Mouse (Mus musculus): ENCODE data around the gene Rhox4g. TPM values are rescaled to one million over a fixed set of nuclear protein-coding genes. Genes with fewer than 3 reads are reported as not detected.
"Not testable (repeated sequence)": the region's sequence is repeated elsewhere in the genome, so short reads cannot be mapped to it uniquely, and the experiment has no call there.

The Rhox4g gene
- total RNA-seq (2017): not detected in 2 replicates

DNA sequence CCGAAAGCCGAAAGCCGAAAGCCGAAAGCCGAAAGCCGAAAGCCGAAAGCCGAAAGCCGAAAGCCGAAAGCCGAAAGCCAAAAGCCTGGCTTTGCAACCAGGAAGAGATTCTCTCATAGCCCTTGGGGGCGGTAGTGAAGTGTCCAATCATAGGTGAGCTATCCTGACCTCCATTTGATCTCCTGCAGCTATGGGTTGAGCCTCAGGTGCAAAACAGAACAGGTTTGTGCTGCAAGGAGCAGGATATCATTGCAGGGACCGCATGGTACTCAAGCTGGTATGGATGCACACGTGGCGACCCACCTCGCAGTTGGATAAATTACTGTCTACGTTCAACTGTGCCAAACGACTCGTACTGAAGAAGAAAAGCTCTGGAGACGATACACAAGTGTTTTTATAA, at the start of gene Rhox4g:
Gene Rhox4g (minus strand): TSS at position 101 of the 400 bp plus-strand sequence.
- ATAC-seq (ENCODE audit: extremely low read depth, insufficient number of reproducible peaks, low FRiP score, poor library complexity, severe bottlenecking): not testable (repeated sequence)

DNA sequence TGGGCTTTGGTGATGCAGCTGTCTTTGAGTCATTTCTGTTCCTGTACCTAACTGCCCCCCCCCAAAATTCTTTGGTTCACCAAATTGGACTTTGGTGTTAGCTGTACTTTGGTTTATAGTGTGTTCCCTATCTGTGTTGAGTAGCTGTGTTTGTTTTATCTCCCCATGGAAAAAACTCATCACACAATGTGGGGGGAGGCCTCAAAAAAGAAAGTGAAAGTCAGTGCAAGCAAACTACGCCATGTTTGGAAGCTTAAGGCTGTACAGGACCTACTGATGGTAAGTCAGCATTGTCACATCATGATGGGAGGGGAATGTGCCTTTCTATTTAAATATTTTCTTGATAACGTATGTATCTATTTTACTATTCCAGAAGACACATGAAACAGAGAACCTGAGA, 41.1 kb upstream of the Rhox4g start:
- ATAC-seq (ENCODE audit: extremely low read depth, insufficient number of reproducible peaks, low FRiP score, poor library complexity, severe bottlenecking): no peak

DNA sequence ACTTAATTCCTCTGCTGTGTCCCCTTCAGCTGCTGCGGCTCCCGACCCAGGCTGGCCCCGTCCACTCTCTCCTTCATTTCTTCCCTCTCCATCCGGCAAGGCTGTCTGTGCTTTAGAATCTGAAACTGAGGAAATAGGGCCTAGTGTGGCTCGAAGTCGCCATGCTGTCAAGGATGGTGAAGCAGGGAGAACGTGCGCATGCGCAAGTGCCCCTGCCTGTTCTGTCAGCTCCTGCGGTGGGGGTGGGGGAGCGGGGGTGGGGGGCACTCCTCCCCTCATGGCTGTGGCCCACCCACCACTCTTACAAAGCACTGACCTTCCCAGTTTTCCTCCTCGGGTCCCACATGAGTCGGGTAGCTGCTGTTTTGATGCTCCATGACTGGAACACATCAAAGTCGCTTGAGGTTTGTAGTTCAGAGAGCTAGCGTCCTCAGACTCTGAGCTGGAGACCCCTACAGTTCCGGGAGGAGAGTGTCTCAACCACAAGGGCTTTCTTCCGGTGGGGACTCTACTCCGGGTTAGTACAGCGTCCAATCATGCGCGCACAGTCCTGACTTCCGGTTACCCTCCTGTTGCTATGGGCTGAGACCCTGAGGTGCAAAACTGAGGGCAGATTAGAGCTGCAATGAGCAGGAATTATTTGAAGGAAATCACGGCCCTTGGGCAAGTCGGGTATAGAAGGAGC, 32.0 kb upstream of the Rhox4g start:
- no peak for ATAC-seq (ENCODE audit: extremely low read depth, insufficient number of reproducible peaks, low FRiP score, poor library complexity, severe bottlenecking)

GRCm38 (mm10) chrX:37673177-37673576, 22.1 kb upstream of the Rhox4g start, which contains the start of gene Rhox2h:
Gene Rhox2h (minus strand): TSS chrX:37673277.
- ATAC-seq (ENCODE audit: extremely low read depth, insufficient number of reproducible peaks, low FRiP score, poor library complexity, severe bottlenecking): not testable (repeated sequence)

GRCm38 (mm10) chrX:37668664-37669063, 17.5 kb upstream of the Rhox4g start, which contains the start of gene Rhox3h:
Gene Rhox3h (minus strand): TSS chrX:37668764.
- ATAC-seq (ENCODE audit: extremely low read depth, insufficient number of reproducible peaks, low FRiP score, poor library complexity, severe bottlenecking): not testable (repeated sequence)

DNA sequence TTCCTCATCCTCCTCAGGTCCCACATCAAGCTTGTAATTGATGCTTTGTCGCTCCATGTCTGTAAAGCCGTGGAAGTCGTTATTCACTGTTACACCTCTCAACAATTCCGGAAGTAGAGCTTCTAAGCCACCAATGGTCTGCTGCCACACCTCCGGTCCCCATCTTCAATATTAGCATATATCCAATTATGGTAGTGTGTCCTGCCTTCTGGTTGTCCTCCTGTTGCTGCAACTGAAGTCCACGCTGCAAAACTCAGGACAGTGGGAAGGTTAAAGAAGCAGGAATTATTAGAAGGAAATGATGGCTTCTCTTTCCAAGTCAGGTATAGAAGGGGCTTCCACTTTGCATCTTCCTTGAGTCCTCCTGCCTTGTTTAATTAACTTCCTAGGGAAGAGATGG, 7.8 kb downstream of the Rhox4g start, which contains the start of gene Rhox2g:
Gene Rhox2g (minus strand): TSS at position 101 of the 400 bp plus-strand sequence.
- not testable (repeated sequence) for ATAC-seq (ENCODE audit: extremely low read depth, insufficient number of reproducible peaks, low FRiP score, poor library complexity, severe bottlenecking)

DNA sequence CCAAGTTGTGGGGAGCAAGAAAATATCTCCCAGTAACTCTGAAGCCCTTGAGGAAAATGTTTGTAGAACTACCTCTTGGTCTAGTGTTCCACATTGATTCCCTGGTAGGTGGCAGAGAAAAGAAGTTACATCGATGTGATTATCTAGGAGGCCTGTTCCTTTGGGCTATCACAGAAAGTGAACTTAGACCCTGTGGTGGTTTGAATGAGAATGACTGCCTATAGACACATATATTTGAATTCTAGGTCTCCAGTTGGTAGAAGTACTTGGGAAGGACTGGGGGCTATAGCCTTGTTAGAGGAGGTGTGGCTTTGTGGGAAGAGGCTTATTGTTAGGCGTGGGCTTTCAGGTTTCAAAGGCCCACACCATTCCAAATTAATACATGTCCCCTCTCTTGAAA, 22.6 kb downstream of the Rhox4g start, which contains the start of gene Rhox3g:
Gene Rhox3g (minus strand): TSS at position 101 of the 400 bp plus-strand sequence.
- ATAC-seq (ENCODE audit: extremely low read depth, insufficient number of reproducible peaks, low FRiP score, poor library complexity, severe bottlenecking): not testable (repeated sequence)

GRCm38 (mm10) chrX:37607604-37608003, 43.5 kb downstream of the Rhox4g start, which contains the start of gene Rhox4f:
Gene Rhox4f (minus strand): TSS chrX:37607704.
- ATAC-seq (ENCODE audit: extremely low read depth, insufficient number of reproducible peaks, low FRiP score, poor library complexity, severe bottlenecking): not testable (repeated sequence)

Other genes starting within 250 kb of the Rhox4g start
- not detected in 2 replicates for gene Rhox2b, start 239.3 kb downstream of the Rhox4g start, total RNA-seq (2017)
- gene Rhox4b, start 218.8 kb downstream of the Rhox4g start, total RNA-seq (2017): not detected in 2 replicates
- gene Rhox2c, start 197.6 kb downstream of the Rhox4g start, total RNA-seq (2017): not detected in 2 replicates
- gene Rhox3c, start 192.7 kb downstream of the Rhox4g start, total RNA-seq (2017): not detected in 2 replicates
- not detected in 2 replicates for gene Rhox4c, start 171.0 kb downstream of the Rhox4g start, total RNA-seq (2017)
- gene Rhox2d, start 157.9 kb downstream of the Rhox4g start, total RNA-seq (2017): not detected in 2 replicates
- gene Rhox4d, start 137.0 kb downstream of the Rhox4g start, total RNA-seq (2017): not detected in 2 replicates
- gene Rhox2e, start 120.9 kb downstream of the Rhox4g start, total RNA-seq (2017): not detected in 2 replicates
- not detected in 2 replicates for gene Rhox3e, start 109.3 kb downstream of the Rhox4g start, total RNA-seq (2017)
- not detected in 2 replicates for gene Rhox4e, start 93.9 kb downstream of the Rhox4g start, total RNA-seq (2017)
- gene Rhox2f, start 79.9 kb downstream of the Rhox4g start, total RNA-seq (2017): not detected in 2 replicates
- gene Rhox3f, start 70.3 kb downstream of the Rhox4g start, total RNA-seq (2017): not detected in 2 replicates
- not detected in 2 replicates for gene Rhox4f, start 43.6 kb downstream of the Rhox4g start, total RNA-seq (2017)
- gene Rhox3g, start 22.7 kb downstream of the Rhox4g start, total RNA-seq (2017): not detected in 2 replicates
- not detected in 2 replicates for gene Rhox2g, start 7.9 kb downstream of the Rhox4g start, total RNA-seq (2017)
- gene Rhox3h, start 17.4 kb upstream of the Rhox4g start, total RNA-seq (2017): not detected in 2 replicates
- gene Rhox2h, start 21.9 kb upstream of the Rhox4g start, total RNA-seq (2017): not detected in 2 replicates
- gene Rhox5, start 153.5 kb upstream of the Rhox4g start, total RNA-seq (2017): not detected in 2 replicates
- not detected in 2 replicates for gene Rhox6, start 175.6 kb upstream of the Rhox4g start, total RNA-seq (2017)
- gene Rhox7a, start 180.4 kb upstream of the Rhox4g start, total RNA-seq (2017): not detected in 2 replicates
- gene Rhox8, start 227.6 kb upstream of the Rhox4g start, total RNA-seq (2017): 0.93 TPM in 1 of 2 replicates, not detected in the other
- gene Rhox7b, start 245.9 kb upstream of the Rhox4g start, total RNA-seq (2017): not detected in 2 replicates

Measured in neutrophil, adult 5-6 weeks (primary cell).